14 mouse cellular contexts compared by ENCODE assay signal in the genomic region with DNA sequence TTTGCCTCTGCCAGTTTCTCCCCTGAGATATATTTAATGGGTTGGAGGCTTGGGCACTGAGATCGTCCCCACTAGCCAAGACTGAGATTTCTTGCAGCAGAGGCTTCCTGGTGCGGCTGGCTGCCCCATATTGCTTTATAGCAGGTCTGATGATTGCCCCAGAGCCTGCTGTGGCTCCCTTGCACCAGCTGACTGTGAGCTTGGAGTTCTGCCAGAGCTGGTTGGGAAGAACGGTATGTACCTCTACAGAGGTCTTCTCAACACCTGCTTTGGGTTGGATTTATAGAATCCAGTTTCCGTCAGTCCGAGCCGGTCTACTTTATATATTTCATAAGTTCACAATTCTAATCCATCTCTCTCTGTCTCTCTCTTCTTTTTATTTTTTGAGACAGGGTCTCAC. TPM values are rescaled to one million over a fixed set of nuclear protein-coding genes. Genes with fewer than 3 reads are reported as not detected.
DNase-seq lines count a peak whose midpoint lies in the region; ATAC-seq and TF ChIP-seq lines count a peak whose summit lies in the region.
"Had no signal": no experiment of that assay in that cellular context is flagged by ENCODE, and none has a peak within 500 bp of the region (broad histone marks: within the 10 kb centered on the region; RNA-seq: fewer than 3 reads in every experiment).

No protein-coding gene starts in this region.

- peak; percentile 85 for DNase-seq in adipocyte (ENCODE audit: low spot score)
- DNase-seq in fat pad, adult 2 months (ENCODE audit: extremely low read depth, low read depth, low spot score): peak; percentile 80
- peak; percentile 64 for DNase-seq in large intestine, adult 2 months (ENCODE audit: low read depth, low spot score)
- no peak for DNase-seq in thymus, postnatal 14 days
- no peak for DNase-seq in c-Kit-positive CD71-positive TER-119-positive erythroid progenitor cells, embryonic 14.5 days (ENCODE audit: low spot score)
- DNase-seq: cerebellum, postnatal 14 days; right cerebral cortex, postnatal 4 days; thymus, adult 2 months had no signal

- no peaks in the 10 kb centered on the region for H3K9me3 ChIP-seq in intestine, postnatal 0 days (ENCODE audit: control insufficient read depth)
- H3K9me3 ChIP-seq in intestine, embryonic 15.5 days: no peaks in the 10 kb centered on the region
- H3K9me3 ChIP-seq: megakaryocyte, embryonic 14.5 days had no signal

- no peaks in the 10 kb centered on the region for H3K4me1 ChIP-seq in intestine, postnatal 0 days (replicated peaks; ENCODE audit: control insufficient read depth, insufficient read depth, low read length)
- H3K4me1 ChIP-seq in intestine, embryonic 15.5 days (replicated peaks): peaks cover 11% of the 10 kb centered on the region

- H3K36me3 ChIP-seq in intestine, postnatal 0 days (ENCODE audit: control insufficient read depth, insufficient read depth): peaks cover 21% of the 10 kb centered on the region
- 0 out of 2 replicates have a peak, but pooled peaks cover 3% of the 10 kb centered on the region for H3K36me3 ChIP-seq in intestine, embryonic 15.5 days

- 54% methylated on average over 6 of the region's 6 CpGs for WGBS in intestine, postnatal 0 days
- 76% methylated on average over 6 of the region's 6 CpGs for WGBS in intestine, embryonic 15.5 days
- 33% methylated on average over 6 of the region's 6 CpGs for WGBS in large intestine, adult 2 months

- ATAC-seq in intestine, postnatal 0 days: peak; percentile 77
- no peak for ATAC-seq in intestine, embryonic 15.5 days
- ATAC-seq in megakaryocyte progenitor cell, adult 5-6 weeks (replicated peaks; ENCODE audit: poor library complexity): no peak
- ATAC-seq: intestine, embryonic 16.5 days had no signal

- peak overlapping the region; percentile 35; the same call in 1 of the 2 replicates for H3K27ac ChIP-seq in intestine, postnatal 0 days (ENCODE audit: low read depth, low read length)
- H3K27ac ChIP-seq in intestine, embryonic 15.5 days: no peak overlapping the region

- TF ChIP-seq CTCF in intestine, postnatal 0 days (IDR thresholded peaks at IDR 0.05; ENCODE audit: low read depth): no peak

- no peaks in the 10 kb centered on the region for H3K27me3 ChIP-seq in intestine, postnatal 0 days (replicated peaks; ENCODE audit: control insufficient read depth, insufficient read depth, low read length)
- H3K27me3 ChIP-seq in intestine, embryonic 15.5 days (replicated peaks): no peaks in the 10 kb centered on the region
- H3K27me3 ChIP-seq: megakaryocyte, embryonic 14.5 days had no signal

- H3K4me3 ChIP-seq in intestine, postnatal 0 days (ENCODE audit: low read depth, low read length): no peak overlapping the region
- H3K4me3 ChIP-seq in intestine, embryonic 15.5 days (replicated peaks): no peak overlapping the region
- H3K4me3 ChIP-seq: megakaryocyte, embryonic 14.5 days had no signal

- H3K4me2 ChIP-seq in intestine, postnatal 0 days (replicated peaks; ENCODE audit: low read depth): no peak overlapping the region
- no peak overlapping the region for H3K4me2 ChIP-seq in intestine, embryonic 15.5 days (replicated peaks)

- H3K9ac ChIP-seq in intestine, postnatal 0 days (ENCODE audit: low read depth, low read length): no peak overlapping the region
- no peak overlapping the region for H3K9ac ChIP-seq in intestine, embryonic 15.5 days

RNA-seq across cellular contexts. Expression of gene Tulp1, which starts 59.4 kb away (rescaled TPM):
- polyA plus RNA-seq in intestine, postnatal 0 days (2015; fragmentation: Nextera tagmentation; extraction: Ambion mirVana): 1.2 and 1.4 TPM in 2 replicates
- 3.6 and 4.1 TPM in 2 replicates for polyA plus RNA-seq in intestine, embryonic 15.5 days (2015; fragmentation: Nextera tagmentation; extraction: Ambion mirVana)
- 0.51 and 0.58 TPM in 2 replicates for polyA plus RNA-seq in large intestine, adult 2 months (2012; rRNA removed)
- total RNA-seq in megakaryocyte progenitor cell, adult 5-6 weeks (2015): not detected in 2 replicates
- total RNA-seq in megakaryocyte progenitor cell, adult 5-6 weeks (2017): not detected in 2 replicates
- total RNA-seq: left cerebral cortex, postnatal 25 days had no signal

Comparison
In these comparisons a context has a peak if more than half of its experiments do, and no peak if none do; other contexts are left out.
1. DNase-seq: peak in adipocyte (single experiment), fat pad, adult 2 months (single experiment) and large intestine, adult 2 months (single experiment); none in thymus, postnatal 14 days (single experiment) and c-Kit-positive CD71-positive TER-119-positive erythroid progenitor cells, embryonic 14.5 days (single experiment).